Mouse (Mus musculus) liver, adult 2 months (tissue): ENCODE measurements around the gene Ccdc9b.

Experiments
- CTCF ChIP-seq: fragments of 200-500 bp; IDR thresholded peaks from 2 replicates; pipeline ENCODE4 v1.5.1; 2011; ENCODE audit warnings: low read depth, low read length, control low read depth
- POLR2A ChIP-seq: fragments of 200-500 bp; IDR thresholded peaks from 2 replicates; pipeline ENCODE4 v1.6.1; 2011; ENCODE audit warnings: low read length, control low read depth; ENCODE audit not compliant: insufficient read depth; ENCODE audit errors: extremely low read depth

GRCm38 (mm10) chr2:118775846-118776245 lies 13.4 kb upstream of the Ccdc9b start:
- TF ChIP-seq CTCF (no peak), POLR2A (no peak)
